Mouse (Mus musculus): ENCODE results near the gene Abcc4. TPM values are rescaled to one million over a fixed set of nuclear protein-coding genes. Genes with fewer than 3 reads are reported as not detected.

Gene Abcc4
- polyA plus RNA-seq, 1 experiment from 2014 or later, result 2.6 TPM

GRCm38 (mm10) chr14:118638447-118639275 is 67.4 kb downstream of the Abcc4 start:
- WGBS, result 77% methylated on average over 25 of the region's 25 CpGs
- Histone ChIP-seq H3K36me3 (ENCODE audit: control insufficient read depth, insufficient read depth, low read length) (no peaks in the 10 kb centered on the region), H3K9me3 (ENCODE audit: control insufficient read depth, low read length) (no peaks in the 10 kb centered on the region), H3K4me1 (ENCODE audit: control insufficient read depth, insufficient read depth, low read depth, low read length) (peaks cover 8% of the 10 kb centered on the region; the same call in 1 of the 2 replicates), H3K27me3 (replicated peaks; ENCODE audit: control insufficient read depth, insufficient read depth, low read length) (no peaks in the 10 kb centered on the region), H3K4me2 (ENCODE audit: low read length) (no peak overlapping the region), H3K4me3 (ENCODE audit: low read length) (no peak overlapping the region), H3K9ac (ENCODE audit: low read depth, low read length) (no peak overlapping the region), H3K27ac (ENCODE audit: low read depth, low read length) (no peak overlapping the region)
- no peak for ATAC-seq

- Histone ChIP-seq H3K27me3 (replicated peaks; ENCODE audit: control insufficient read depth, insufficient read depth, low read length) (no peaks in the 10 kb centered on the region), H3K4me2 (ENCODE audit: low read length) (peak overlapping the region; percentile 26), H3K9me3 (ENCODE audit: control insufficient read depth, low read length) (no peaks in the 10 kb centered on the region), H3K4me1 (ENCODE audit: control insufficient read depth, insufficient read depth, low read depth, low read length) (peaks cover 8% of the 10 kb centered on the region; the same call in 1 of the 2 replicates), H3K27ac (ENCODE audit: low read depth, low read length) (peak overlapping the region; percentile 36; the same call in 1 of the 2 replicates), H3K36me3 (ENCODE audit: control insufficient read depth, insufficient read depth, low read length) (no peaks in the 10 kb centered on the region), H3K9ac (ENCODE audit: low read depth, low read length) (no peak overlapping the region; the same call in 1 of the 2 replicates), H3K4me3 (ENCODE audit: low read length) (no peak overlapping the region)
- 42% methylated on average over 15 of the region's 15 CpGs for WGBS
- peak; percentile 92 for ATAC-seq
These were observed 70.4 kb downstream of the Abcc4 start for GRCm38 (mm10) chr14:118635493-118636183.

GRCm38 (mm10) chr14:118629649-118630048 is 76.4 kb downstream of the Abcc4 start:
- WGBS, result 60% methylated on average over 8 of the region's 8 CpGs

GRCm38 (mm10) chr14:118621449-118621789 is 84.6 kb downstream of the Abcc4 start:
- no peak overlapping the region for H3K27ac ChIP-seq (ENCODE audit: low read depth, low read length)
- H3K4me1 ChIP-seq (ENCODE audit: control insufficient read depth, insufficient read depth, low read depth, low read length), result no peaks in the 10 kb centered on the region
- no peak overlapping the region for H3K4me3 ChIP-seq (ENCODE audit: low read length)
- H3K4me2 ChIP-seq (ENCODE audit: low read length), result no peak overlapping the region
- no peak overlapping the region for H3K9ac ChIP-seq (ENCODE audit: low read depth, low read length)
- WGBS, result 60% methylated on average over 3 of the region's 3 CpGs
- no peaks in the 10 kb centered on the region for H3K9me3 ChIP-seq (ENCODE audit: control insufficient read depth, low read length)
- no peak for ATAC-seq
- H3K27me3 ChIP-seq (replicated peaks; ENCODE audit: control insufficient read depth, insufficient read depth, low read length), result no peaks in the 10 kb centered on the region
- no peaks in the 10 kb centered on the region for H3K36me3 ChIP-seq (ENCODE audit: control insufficient read depth, insufficient read depth, low read length)

More at GRCm38 (mm10) chr14:118629649-118630048, 76.4 kb downstream of the Abcc4 start:
- no peaks in the 10 kb centered on the region for H3K4me1 ChIP-seq (ENCODE audit: control insufficient read depth, insufficient read depth, low read depth, low read length)
- no peak overlapping the region for H3K4me3 ChIP-seq (ENCODE audit: low read length)
- H3K9me3 ChIP-seq (ENCODE audit: control insufficient read depth, low read length), result no peaks in the 10 kb centered on the region
- no peaks in the 10 kb centered on the region for H3K27me3 ChIP-seq (replicated peaks; ENCODE audit: control insufficient read depth, insufficient read depth, low read length)
- H3K4me2 ChIP-seq (ENCODE audit: low read length), result no peak overlapping the region
- H3K27ac ChIP-seq (ENCODE audit: low read depth, low read length), result no peak overlapping the region
- no peak for ATAC-seq
- H3K36me3 ChIP-seq (ENCODE audit: control insufficient read depth, insufficient read depth, low read length), result no peaks in the 10 kb centered on the region
- H3K9ac ChIP-seq (ENCODE audit: low read depth, low read length), result no peak overlapping the region

- Histone ChIP-seq H3K4me1 (ENCODE audit: control insufficient read depth, insufficient read depth, low read depth, low read length) (no peaks in the 10 kb centered on the region), H3K9me3 (ENCODE audit: control insufficient read depth, low read length) (no peaks in the 10 kb centered on the region), H3K4me2 (ENCODE audit: low read length) (no peak overlapping the region), H3K36me3 (ENCODE audit: control insufficient read depth, insufficient read depth, low read length) (no peaks in the 10 kb centered on the region), H3K27me3 (replicated peaks; ENCODE audit: control insufficient read depth, insufficient read depth, low read length) (no peaks in the 10 kb centered on the region), H3K9ac (ENCODE audit: low read depth, low read length) (no peak overlapping the region), H3K4me3 (ENCODE audit: low read length) (no peak overlapping the region), H3K27ac (ENCODE audit: low read depth, low read length) (no peak overlapping the region)
- ATAC-seq, result no peak
- WGBS, result 79% methylated on average over 6 of the region's 6 CpGs
These were observed 85.1 kb downstream of the Abcc4 start for GRCm38 (mm10) chr14:118620773-118621448.

- Histone ChIP-seq H3K9me3 (ENCODE audit: control insufficient read depth, low read length) (no peaks in the 10 kb centered on the region), H3K4me3 (ENCODE audit: low read length) (no peak overlapping the region), H3K36me3 (ENCODE audit: control insufficient read depth, insufficient read depth, low read length) (no peaks in the 10 kb centered on the region), H3K9ac (ENCODE audit: low read depth, low read length) (no peak overlapping the region), H3K27ac (ENCODE audit: low read depth, low read length) (no peak overlapping the region), H3K27me3 (replicated peaks; ENCODE audit: control insufficient read depth, insufficient read depth, low read length) (no peaks in the 10 kb centered on the region), H3K4me2 (ENCODE audit: low read length) (no peak overlapping the region), H3K4me1 (ENCODE audit: control insufficient read depth, insufficient read depth, low read depth, low read length) (no peaks in the 10 kb centered on the region)
- peak; percentile 85 for ATAC-seq
- 67% methylated on average over 12 of the region's 12 CpGs for WGBS
These were observed 89.2 kb downstream of the Abcc4 start for GRCm38 (mm10) chr14:118616698-118617311.

- Histone ChIP-seq H3K27me3 (replicated peaks; ENCODE audit: control insufficient read depth, insufficient read depth, low read length) (no peaks in the 10 kb centered on the region), H3K4me1 (ENCODE audit: control insufficient read depth, insufficient read depth, low read depth, low read length) (no peaks in the 10 kb centered on the region), H3K4me3 (ENCODE audit: low read length) (no peak overlapping the region), H3K9me3 (ENCODE audit: control insufficient read depth, low read length) (no peaks in the 10 kb centered on the region), H3K36me3 (ENCODE audit: control insufficient read depth, insufficient read depth, low read length) (no peaks in the 10 kb centered on the region), H3K9ac (ENCODE audit: low read depth, low read length) (no peak overlapping the region), H3K27ac (ENCODE audit: low read depth, low read length) (no peak overlapping the region), H3K4me2 (ENCODE audit: low read length) (no peak overlapping the region)
- no peak for ATAC-seq
- 76% methylated on average over 9 of the region's 9 CpGs for WGBS
These were observed 92.3 kb downstream of the Abcc4 start for GRCm38 (mm10) chr14:118613734-118614133.

GRCm38 (mm10) chr14:118611714-118612113 is 94.3 kb downstream of the Abcc4 start:
- no peaks in the 10 kb centered on the region for H3K9me3 ChIP-seq (ENCODE audit: control insufficient read depth, low read length)
- WGBS, result 89% methylated on average over 17 of the region's 17 CpGs
- H3K9ac ChIP-seq (ENCODE audit: low read depth, low read length), result no peak overlapping the region
- ATAC-seq, result no peak
- no peaks in the 10 kb centered on the region for H3K27me3 ChIP-seq (replicated peaks; ENCODE audit: control insufficient read depth, insufficient read depth, low read length)
- no peak overlapping the region for H3K4me2 ChIP-seq (ENCODE audit: low read length)
- H3K4me1 ChIP-seq (ENCODE audit: control insufficient read depth, insufficient read depth, low read depth, low read length), result no peaks in the 10 kb centered on the region
- no peaks in the 10 kb centered on the region for H3K36me3 ChIP-seq (ENCODE audit: control insufficient read depth, insufficient read depth, low read length)
- no peak overlapping the region for H3K4me3 ChIP-seq (ENCODE audit: low read length)
- no peak overlapping the region for H3K27ac ChIP-seq (ENCODE audit: low read depth, low read length)

All from hindbrain, embryonic 16.5 days (tissue).